Mouse (Mus musculus) embryonic fibroblast, embryonic 13.5 days (primary cell): ENCODE measurements around the gene Smok3b.

ENCODE experiments used
- CTCF ChIP-seq: IDR thresholded peaks from 2 replicates; pipeline ENCODE4 v1.5.1; 2011; ENCODE audit warnings: mild to moderate bottlenecking, control low read depth, low read length, moderate library complexity, borderline replicate concordance; ENCODE audit not compliant: insufficient read depth
- POLR2A ChIP-seq: IDR thresholded peaks from 2 replicates; pipeline ENCODE4 v1.6.1; 2011; ENCODE audit warnings: low read depth, mild to moderate bottlenecking, control low read depth, low read length, moderate library complexity

DNA sequence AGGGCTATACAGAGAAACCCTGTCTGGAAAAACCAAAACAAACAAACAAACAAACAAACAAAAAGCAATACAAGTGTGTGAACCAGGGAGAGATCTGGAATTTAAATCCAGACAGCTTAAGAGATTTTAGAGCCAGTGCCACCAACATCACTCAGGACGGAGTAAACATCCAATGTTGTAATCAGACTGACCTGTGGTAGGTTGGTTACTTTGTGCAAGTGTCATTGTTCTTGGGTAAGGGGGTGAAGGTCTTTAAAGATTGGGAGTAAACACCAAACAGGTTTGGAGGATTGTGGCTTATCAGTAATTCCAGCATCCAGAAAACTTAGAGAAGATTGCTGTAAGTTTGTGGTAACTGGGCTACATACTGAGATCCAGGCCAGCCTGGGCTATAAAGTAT, 34.9 kb upstream of the Smok3b start:
- TF ChIP-seq POLR2A (no peak), CTCF (no peak)
